Mouse (Mus musculus): ENCODE measurements around the gene Bclaf1. TPM values are rescaled to one million over a fixed set of nuclear protein-coding genes. Genes with fewer than 3 reads are reported as not detected.

The Bclaf1 gene
- 68.7 and 71.4 TPM in 2 replicates for polyA plus RNA-seq (2012; rRNA removed)

DNA sequence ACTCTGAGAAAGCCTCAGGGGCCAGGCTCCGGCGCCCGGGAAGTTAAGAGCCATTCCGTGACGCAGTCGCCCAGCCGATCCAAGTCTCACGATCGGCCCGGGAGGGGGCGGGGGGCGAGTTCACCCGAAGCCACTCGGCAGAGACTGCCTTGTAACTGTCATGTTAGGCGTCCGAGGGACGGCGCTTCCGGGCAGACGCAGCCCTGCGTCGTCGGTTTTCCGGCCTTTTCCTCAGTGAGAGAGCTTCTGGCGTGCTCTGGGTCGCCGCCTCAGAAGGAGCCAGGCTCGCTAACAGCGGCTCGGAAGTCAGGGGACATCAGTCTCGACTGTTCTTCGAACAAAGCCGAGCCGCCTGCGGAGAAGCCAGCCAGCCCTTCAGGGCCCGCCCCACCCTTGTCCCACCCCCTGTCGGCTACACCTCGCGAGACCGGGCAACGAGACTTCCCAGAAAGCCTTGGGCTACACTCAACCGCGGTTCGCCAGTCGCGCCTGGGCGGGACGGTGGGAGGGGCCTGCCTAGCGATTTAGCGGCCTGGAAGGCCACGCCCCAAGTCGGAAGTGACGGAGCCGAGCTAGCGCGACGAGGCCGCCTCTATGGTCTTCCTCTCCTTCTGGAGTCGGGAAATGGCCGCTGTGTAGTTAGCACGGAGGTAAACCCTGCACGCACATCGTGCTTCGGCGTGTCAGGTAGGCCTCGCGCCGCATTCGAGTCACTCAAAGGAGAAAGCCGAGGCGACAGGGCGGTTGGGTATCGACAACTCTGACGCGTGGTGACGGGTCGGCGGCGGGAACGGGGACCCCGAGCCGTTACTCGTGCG, at the start of gene Bclaf1:
Gene Bclaf1, plus strand, starts transcription at position 552 of the 818 bp plus-strand sequence.
- Histone ChIP-seq H3K4me1 (ENCODE audit: control insufficient read depth, insufficient read depth, low read length) (peaks cover 2% of the 10 kb centered on the region; the same call in 1 of the 2 replicates), H3K4me3 (ENCODE audit: insufficient read depth, low read length) (peak within 1 kb of the TSS; percentile 78), H3K27ac (ENCODE audit: insufficient read depth, low read length) (peak within 1 kb of the TSS; percentile 97)
- TF ChIP-seq POLR2A (IDR thresholded peaks at IDR 0.05; ENCODE audit: extremely low read depth, insufficient read depth, low read length) (peak; percentile 93), CTCF (IDR thresholded peaks at IDR 0.05; ENCODE audit: extremely low read depth, insufficient read depth, low read length) (no peak)

DNA sequence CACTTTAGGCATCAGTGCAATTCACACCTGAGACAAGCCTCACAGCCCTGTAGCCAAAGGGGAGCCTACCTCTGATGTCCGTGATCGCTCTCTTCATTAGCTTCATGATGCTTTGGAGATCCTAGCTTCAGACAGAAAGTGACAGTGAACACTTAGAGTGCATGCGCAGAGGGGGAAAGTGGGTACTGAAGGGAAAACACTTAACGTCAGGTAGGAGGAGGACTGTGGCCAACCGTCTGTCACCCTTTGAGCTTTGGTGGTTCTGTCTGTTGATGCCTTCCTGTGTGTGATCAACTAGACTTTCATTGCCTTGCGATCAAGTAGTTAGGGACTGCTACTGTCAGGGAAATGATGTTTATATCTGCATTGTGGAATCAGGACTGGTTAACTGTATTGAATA, 49.4 kb upstream of the Bclaf1 start:
- Histone ChIP-seq H3K4me3 (ENCODE audit: insufficient read depth, low read length) (no peak overlapping the region), H3K27ac (ENCODE audit: insufficient read depth, low read length) (no peak overlapping the region), H3K4me1 (ENCODE audit: control insufficient read depth, insufficient read depth, low read length) (no peaks in the 10 kb centered on the region)
- TF ChIP-seq CTCF (IDR thresholded peaks at IDR 0.05; ENCODE audit: extremely low read depth, insufficient read depth, low read length) (no peak), POLR2A (IDR thresholded peaks at IDR 0.05; ENCODE audit: extremely low read depth, insufficient read depth, low read length) (no peak)

DNA sequence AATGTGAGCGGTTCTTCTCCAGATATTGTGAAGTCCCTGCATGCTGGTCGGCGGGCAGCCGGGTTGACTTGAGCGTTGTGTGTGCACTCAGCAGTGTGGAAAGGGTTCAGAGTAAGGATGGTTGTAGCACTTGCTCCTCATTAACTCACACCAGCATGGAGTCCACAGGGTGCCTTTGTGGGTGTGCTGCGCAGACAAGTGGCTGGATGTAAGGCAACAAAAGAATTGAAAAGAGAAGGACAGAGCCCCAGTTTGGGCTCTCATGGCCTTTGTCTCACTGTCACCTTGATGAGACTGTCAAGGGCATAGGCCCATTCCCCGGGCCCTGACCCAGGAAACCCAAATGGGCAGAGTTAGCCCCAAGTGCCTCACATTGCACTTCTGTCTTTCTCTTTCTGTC, 47.8 kb upstream of the Bclaf1 start:
- no peak for TF ChIP-seq POLR2A (IDR thresholded peaks at IDR 0.05; ENCODE audit: extremely low read depth, insufficient read depth, low read length)
- TF ChIP-seq CTCF (IDR thresholded peaks at IDR 0.05; ENCODE audit: extremely low read depth, insufficient read depth, low read length): no peak
- Histone ChIP-seq H3K4me1 (ENCODE audit: control insufficient read depth, insufficient read depth, low read length) (no peaks in the 10 kb centered on the region; the same call in 1 of the 2 replicates), H3K4me3 (ENCODE audit: insufficient read depth, low read length) (no peak overlapping the region), H3K27ac (ENCODE audit: insufficient read depth, low read length) (no peak overlapping the region)

DNA sequence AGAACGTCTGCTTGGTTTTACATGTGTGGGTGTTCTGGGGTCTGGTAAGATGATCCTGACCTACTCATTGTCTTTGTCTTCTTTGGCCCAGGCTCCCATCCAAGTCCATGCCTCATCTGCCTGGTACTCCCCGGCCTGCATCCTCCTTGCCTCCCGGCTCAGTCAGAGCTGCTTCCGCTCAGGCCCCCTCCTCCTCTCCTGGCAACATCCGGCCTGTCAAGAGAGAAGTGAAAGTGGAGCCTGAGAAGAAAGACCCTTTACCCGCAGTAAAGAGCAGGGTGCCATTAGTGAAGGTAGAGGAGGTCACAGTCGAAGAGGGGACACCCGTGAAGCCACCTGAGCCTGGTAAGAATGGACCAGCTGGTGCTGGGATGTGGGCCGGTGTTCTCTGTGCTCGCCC, 45.2 kb upstream of the Bclaf1 start:
- no peaks in the 10 kb centered on the region; the same call in 1 of the 2 replicates for H3K4me1 ChIP-seq (ENCODE audit: control insufficient read depth, insufficient read depth, low read length)
- no peak overlapping the region for H3K4me3 ChIP-seq (ENCODE audit: insufficient read depth, low read length)
- 0 out of 2 replicates have a peak overlapping the region, but pooled peaks have one; percentile 42 for H3K27ac ChIP-seq (ENCODE audit: insufficient read depth, low read length)
- no peak for TF ChIP-seq CTCF (IDR thresholded peaks at IDR 0.05; ENCODE audit: extremely low read depth, insufficient read depth, low read length)
- no peak for TF ChIP-seq POLR2A (IDR thresholded peaks at IDR 0.05; ENCODE audit: extremely low read depth, insufficient read depth, low read length)

DNA sequence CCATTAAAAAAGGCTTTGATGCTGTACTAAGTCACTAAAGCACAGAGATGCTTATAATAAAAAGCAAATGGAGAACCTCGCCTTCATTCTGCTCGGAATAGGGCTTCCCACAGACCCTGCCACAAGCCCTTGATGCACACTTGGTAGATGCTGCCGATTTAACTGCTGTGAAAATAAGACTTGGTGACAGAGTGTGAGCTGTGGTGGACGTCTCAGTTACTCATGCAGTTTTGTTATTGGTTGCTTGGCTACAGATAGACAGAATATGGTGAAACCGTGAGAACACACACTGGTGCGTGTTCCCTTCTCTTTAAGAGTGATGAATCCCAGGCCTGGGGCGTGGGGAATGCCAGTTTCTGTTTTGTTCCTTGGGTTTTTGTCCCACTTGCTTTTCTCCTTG, 43.3 kb upstream of the Bclaf1 start:
- H3K4me1 ChIP-seq (ENCODE audit: control insufficient read depth, insufficient read depth, low read length): no peaks in the 10 kb centered on the region; the same call in 1 of the 2 replicates
- H3K4me3 ChIP-seq (ENCODE audit: insufficient read depth, low read length): no peak overlapping the region
- TF ChIP-seq CTCF (IDR thresholded peaks at IDR 0.05; ENCODE audit: extremely low read depth, insufficient read depth, low read length): no peak
- TF ChIP-seq POLR2A (IDR thresholded peaks at IDR 0.05; ENCODE audit: extremely low read depth, insufficient read depth, low read length): no peak
- no peak overlapping the region for H3K27ac ChIP-seq (ENCODE audit: insufficient read depth, low read length)

DNA sequence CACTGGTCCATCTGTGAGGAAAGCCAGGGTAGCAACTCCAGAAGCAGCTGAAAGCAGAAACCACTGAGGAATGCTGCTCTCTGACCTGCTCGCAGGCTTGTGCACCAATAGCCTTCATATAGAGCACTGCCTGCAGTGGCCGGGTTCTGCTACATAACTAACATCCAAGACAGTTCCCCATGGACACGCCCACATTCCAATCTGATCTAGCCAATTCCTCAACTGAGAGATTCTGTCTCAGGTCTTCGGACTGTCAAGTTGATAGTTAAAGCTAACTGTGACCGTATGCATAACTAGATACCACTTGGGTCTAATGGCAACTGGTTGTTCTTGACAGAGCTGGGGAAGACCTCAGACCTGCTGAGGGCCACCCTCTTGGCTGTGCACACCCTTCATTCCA, 39.9 kb upstream of the Bclaf1 start:
- Histone ChIP-seq H3K27ac (ENCODE audit: insufficient read depth, low read length) (no peak overlapping the region), H3K4me1 (ENCODE audit: control insufficient read depth, insufficient read depth, low read length) (no peaks in the 10 kb centered on the region; the same call in 1 of the 2 replicates), H3K4me3 (ENCODE audit: insufficient read depth, low read length) (no peak overlapping the region)
- no peak for TF ChIP-seq CTCF (IDR thresholded peaks at IDR 0.05; ENCODE audit: extremely low read depth, insufficient read depth, low read length)
- no peak for TF ChIP-seq POLR2A (IDR thresholded peaks at IDR 0.05; ENCODE audit: extremely low read depth, insufficient read depth, low read length)

DNA sequence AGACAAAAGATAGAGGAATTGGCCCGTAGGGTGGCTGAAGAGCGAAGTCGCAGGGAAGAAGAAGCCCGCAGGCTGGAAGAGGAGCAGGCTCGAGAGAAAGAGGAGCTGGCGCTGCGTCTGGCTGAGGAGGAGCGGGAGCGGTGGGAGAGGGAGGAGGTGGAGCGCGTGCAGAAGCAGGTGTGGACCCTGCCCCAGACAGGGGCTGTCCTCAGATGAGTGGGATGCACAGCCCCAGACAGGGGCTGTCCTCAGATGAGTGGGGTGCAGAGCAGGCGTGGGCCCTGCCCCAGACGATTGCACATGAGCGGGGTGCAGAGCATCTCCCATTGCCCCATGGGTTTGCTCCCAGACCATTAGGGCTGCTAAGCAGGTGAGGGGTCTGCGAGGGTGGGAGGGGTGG, 39.0 kb upstream of the Bclaf1 start:
- no peak for TF ChIP-seq CTCF (IDR thresholded peaks at IDR 0.05; ENCODE audit: extremely low read depth, insufficient read depth, low read length)
- TF ChIP-seq POLR2A (IDR thresholded peaks at IDR 0.05; ENCODE audit: extremely low read depth, insufficient read depth, low read length): no peak
- Histone ChIP-seq H3K27ac (ENCODE audit: insufficient read depth, low read length) (no peak overlapping the region), H3K4me1 (ENCODE audit: control insufficient read depth, insufficient read depth, low read length) (no peaks in the 10 kb centered on the region; the same call in 1 of the 2 replicates), H3K4me3 (ENCODE audit: insufficient read depth, low read length) (no peak overlapping the region)

DNA sequence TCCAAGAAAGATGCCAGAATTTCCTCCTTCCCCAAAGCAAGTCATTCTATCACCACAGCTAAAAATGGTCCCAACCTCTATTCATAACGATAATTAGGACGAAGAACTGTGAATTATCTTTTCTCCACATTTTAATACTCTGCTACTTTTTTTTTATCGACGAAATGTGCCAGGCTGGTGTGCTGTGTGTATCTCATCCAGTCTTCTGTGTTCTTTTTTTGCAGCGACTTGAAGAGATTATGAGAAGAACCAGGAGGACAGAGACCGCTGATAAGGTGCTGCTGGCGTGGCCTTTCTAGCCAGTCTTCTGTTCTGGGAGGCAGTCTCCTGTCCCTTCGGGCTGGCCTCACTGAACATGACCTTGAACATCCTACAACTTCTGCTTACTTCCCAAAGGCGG, 38.2 kb upstream of the Bclaf1 start:
- no peak for TF ChIP-seq POLR2A (IDR thresholded peaks at IDR 0.05; ENCODE audit: extremely low read depth, insufficient read depth, low read length)
- TF ChIP-seq CTCF (IDR thresholded peaks at IDR 0.05; ENCODE audit: extremely low read depth, insufficient read depth, low read length): no peak
- no peaks in the 10 kb centered on the region for H3K4me1 ChIP-seq (ENCODE audit: control insufficient read depth, insufficient read depth, low read length)
- H3K27ac ChIP-seq (ENCODE audit: insufficient read depth, low read length): no peak overlapping the region
- no peak overlapping the region for H3K4me3 ChIP-seq (ENCODE audit: insufficient read depth, low read length)

DNA sequence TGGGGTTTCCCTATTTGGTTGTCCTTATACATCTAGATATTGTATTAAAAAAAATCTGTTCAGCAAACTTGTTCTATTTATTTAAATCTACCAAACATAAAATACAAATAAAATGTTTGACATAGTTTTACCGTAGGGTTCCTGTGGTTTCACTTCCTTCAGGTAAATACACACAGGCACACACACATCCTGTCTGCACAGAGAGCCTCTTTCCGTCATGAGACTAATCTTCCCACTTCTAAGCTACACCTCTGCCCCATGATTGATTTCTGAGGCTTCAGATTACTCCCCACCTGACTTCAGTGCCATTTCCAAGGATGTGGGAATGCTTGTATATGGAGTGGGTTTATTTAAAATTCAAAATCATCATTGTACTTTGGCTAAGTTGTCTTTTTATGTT, 30.8 kb upstream of the Bclaf1 start:
- H3K27ac ChIP-seq (ENCODE audit: insufficient read depth, low read length): no peak overlapping the region

More for the DNA sequence above, 30.8 kb upstream of the Bclaf1 start:
- peaks cover 5% of the 10 kb centered on the region; the same call in 1 of the 2 replicates for H3K4me1 ChIP-seq (ENCODE audit: control insufficient read depth, insufficient read depth, low read length)
- TF ChIP-seq CTCF (IDR thresholded peaks at IDR 0.05; ENCODE audit: extremely low read depth, insufficient read depth, low read length) (no peak), POLR2A (IDR thresholded peaks at IDR 0.05; ENCODE audit: extremely low read depth, insufficient read depth, low read length) (no peak)
- H3K4me3 ChIP-seq (ENCODE audit: insufficient read depth, low read length): no peak overlapping the region
